Mouse (Mus musculus): ENCODE measurements around the gene Serpina3g.

Serpina3g gene

GRCm38 (mm10) chr12:104283380-104283779, 47.3 kb downstream of the Serpina3g start:
- DNase-seq (ENCODE audit: low spot score), result no peak

- DNase-seq (ENCODE audit: low spot score), result no peak
Measured at GRCm38 (mm10) chr12:104288336-104288735, 52.3 kb downstream of the Serpina3g start.

- DNase-seq (ENCODE audit: low spot score), result no peak
Measured at GRCm38 (mm10) chr12:104289872-104290271, 53.8 kb downstream of the Serpina3g start.

Data from yolk sac, embryonic 10.5 days (tissue).